20 mouse cellular contexts compared by ENCODE assay signal in the genomic region with DNA sequence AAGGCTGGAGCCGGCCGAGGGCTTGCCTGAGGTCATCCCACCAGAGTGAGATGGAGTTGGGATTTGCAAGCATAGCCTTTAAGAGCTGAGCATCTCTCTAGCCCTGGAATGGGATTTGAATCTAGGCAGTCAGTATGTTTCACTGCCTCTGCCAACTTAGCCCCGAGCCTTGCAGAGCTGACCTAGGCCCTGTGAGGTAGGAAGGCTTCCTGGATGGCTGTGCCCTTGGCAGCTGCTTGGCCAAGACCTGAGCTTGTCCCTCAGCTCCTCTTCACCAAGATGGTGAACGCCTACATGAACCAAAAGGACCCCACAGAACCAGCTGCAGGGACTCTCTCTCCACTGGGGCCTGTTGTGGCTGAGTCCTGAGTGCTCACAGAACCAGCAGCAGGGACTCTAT. TPM values are rescaled to one million over a fixed set of nuclear protein-coding genes. Genes with fewer than 3 reads are reported as not detected.
DNase-seq lines count a peak whose midpoint lies in the region; ATAC-seq and TF ChIP-seq lines count a peak whose summit lies in the region.
"Had no signal": no experiment of that assay in that cellular context is flagged by ENCODE, and none has a peak within 500 bp of the region (broad histone marks: within the 10 kb centered on the region; RNA-seq: fewer than 3 reads in every experiment).

No protein-coding gene starts in this region.

- no peak overlapping the region for H3K4me3 ChIP-seq in heart, embryonic 13.5 days
- H3K4me3 ChIP-seq in left cerebral cortex, adult 2 months, result no peak overlapping the region
- no peak overlapping the region for H3K4me3 ChIP-seq in hindbrain, postnatal 0 days (ENCODE audit: low read length)
- H3K4me3 ChIP-seq in neural tube, embryonic 15.5 days (replicated peaks), result no peak overlapping the region
- H3K4me3 ChIP-seq: erythroblast, embryonic 14.5 days; heart, embryonic 12.5 days; limb, embryonic 15.5 days; stomach, embryonic 15.5 days had no signal

- no peak for ATAC-seq in heart, embryonic 13.5 days (ENCODE audit: extremely low read depth, insufficient number of reproducible peaks, low FRiP score, low TSS enrichment)
- ATAC-seq in hindbrain, postnatal 0 days, result no peak
- no peak for ATAC-seq in neural tube, embryonic 15.5 days (ENCODE audit: low FRiP score)
- ATAC-seq: inflammation-experienced regulatory T-cells, adult 6 months had no signal

- no peak overlapping the region for H3K4me2 ChIP-seq in heart, embryonic 13.5 days
- no peak overlapping the region for H3K4me2 ChIP-seq in hindbrain, postnatal 0 days (ENCODE audit: low read depth, low read length)
- H3K4me2 ChIP-seq in neural tube, embryonic 15.5 days, result no peak overlapping the region
- H3K4me2 ChIP-seq: limb, embryonic 15.5 days; stomach, embryonic 15.5 days had no signal

- H3K27ac ChIP-seq in heart, embryonic 13.5 days (replicated peaks), result peak overlapping the region; percentile 96
- H3K27ac ChIP-seq in left cerebral cortex, adult 2 months, result peak overlapping the region; percentile 68; the same call in 1 of the 2 replicates
- peak overlapping the region; percentile 89 for H3K27ac ChIP-seq in hindbrain, postnatal 0 days
- peak overlapping the region; percentile 86 for H3K27ac ChIP-seq in neural tube, embryonic 15.5 days (replicated peaks)
- H3K27ac ChIP-seq: limb, embryonic 15.5 days had no signal

- peaks cover 44% of the 10 kb centered on the region for H3K4me1 ChIP-seq in heart, embryonic 13.5 days
- H3K4me1 ChIP-seq in hindbrain, postnatal 0 days (ENCODE audit: insufficient read depth, low read length), result peaks cover 4% of the 10 kb centered on the region; the same call in 1 of the 2 replicates
- H3K4me1 ChIP-seq in neural tube, embryonic 15.5 days, result peaks cover 26% of the 10 kb centered on the region

- peaks cover 76% of the 10 kb centered on the region for H3K36me3 ChIP-seq in heart, embryonic 13.5 days
- H3K36me3 ChIP-seq in hindbrain, postnatal 0 days (ENCODE audit: insufficient read depth, low read length), result peaks cover 34% of the 10 kb centered on the region
- peaks cover 51% of the 10 kb centered on the region for H3K36me3 ChIP-seq in neural tube, embryonic 15.5 days

- 88% methylated on average over 4 of the region's 4 CpGs for WGBS in heart, embryonic 13.5 days
- 82% methylated on average over 4 of the region's 4 CpGs for WGBS in hindbrain, postnatal 0 days
- 96% methylated on average over 4 of the region's 4 CpGs for WGBS in neural tube, embryonic 15.5 days

- TF ChIP-seq CTCF in left cerebral cortex, adult 2 months (IDR thresholded peaks at IDR 0.05), result no peak
- TF ChIP-seq CTCF in hindbrain, postnatal 0 days (IDR thresholded peaks at IDR 0.05; ENCODE audit: low read depth), result no peak

- H3K27me3 ChIP-seq in heart, embryonic 13.5 days (replicated peaks), result no peaks in the 10 kb centered on the region
- no peaks in the 10 kb centered on the region for H3K27me3 ChIP-seq in hindbrain, postnatal 0 days (ENCODE audit: insufficient read depth, low read length)
- H3K27me3 ChIP-seq in neural tube, embryonic 15.5 days (replicated peaks), result no peaks in the 10 kb centered on the region
- H3K27me3 ChIP-seq: heart, embryonic 12.5 days; limb, embryonic 15.5 days; Patski; stomach, embryonic 15.5 days had no signal

- intact Hi-C loops in left cerebral cortex, adult 2 months (cut with DNase I), result no loop called here
- intact Hi-C loops in left cerebral cortex, postnatal 36 days (cut with DNase I), result loop anchor here (5.0 to 10.0 kb wide), 2 partner anchors 124 to 157 kb away; a partner anchor contains a TSS

- H3K9me3 ChIP-seq in heart, embryonic 13.5 days, result no peaks in the 10 kb centered on the region
- H3K9me3 ChIP-seq in hindbrain, postnatal 0 days (ENCODE audit: low read length), result no peaks in the 10 kb centered on the region
- H3K9me3 ChIP-seq in neural tube, embryonic 15.5 days (replicated peaks), result no peaks in the 10 kb centered on the region
- H3K9me3 ChIP-seq: heart, embryonic 12.5 days; limb, embryonic 15.5 days; stomach, embryonic 15.5 days had no signal

- peak overlapping the region; percentile 66; the same call in 1 of the 2 replicates for H3K9ac ChIP-seq in heart, embryonic 13.5 days
- no peak overlapping the region for H3K9ac ChIP-seq in hindbrain, postnatal 0 days (replicated peaks; ENCODE audit: low read length)
- H3K9ac ChIP-seq in neural tube, embryonic 15.5 days (replicated peaks), result no peak overlapping the region
- H3K9ac ChIP-seq: heart, embryonic 12.5 days; limb, embryonic 15.5 days; stomach, embryonic 15.5 days had no signal

- no peak for DNase-seq in heart, adult 9 months (ENCODE audit: low spot score in 2 of 2)
- DNase-seq in left cerebral cortex, adult 2 months (ENCODE audit: extremely low spot score in 1 of 2, low spot score in 2 of 2), result no peak
- no peak for DNase-seq in left cerebral cortex, postnatal 36 days (ENCODE audit: low spot score in 2 of 2)
- DNase-seq in hindbrain, postnatal 0 days (ENCODE audit: low spot score), result no peak
- no peak for DNase-seq in retina, embryonic 14.5 days (ENCODE audit: low spot score)

RNA-seq across cellular contexts. Expression of a gene that starts 22.2 kb away (rescaled TPM):
- polyA plus RNA-seq in heart, embryonic 13.5 days (2015; fragmentation: Nextera tagmentation; extraction: Ambion mirVana), result 28.4 and 30.3 TPM in 2 replicates
- total RNA-seq in left cerebral cortex, adult 2 months (2021), result 10 to 100 TPM; 21.6 to 24.4 TPM
- total RNA-seq in left cerebral cortex, postnatal 36 days (2021), result 10 to 100 TPM; 23.0 to 23.2 TPM
- total RNA-seq in hindbrain, postnatal 0 days (2014; rRNA removed), result 29.8 and 30.7 TPM in 2 replicates
- 25.8 and 27.2 TPM in 2 replicates for polyA plus RNA-seq in hindbrain, postnatal 0 days (2015; fragmentation: Nextera tagmentation; extraction: Ambion mirVana)
- 28.7 and 30.3 TPM in 2 replicates for polyA plus RNA-seq in neural tube, embryonic 15.5 days (2015; fragmentation: Nextera tagmentation; extraction: Ambion mirVana)

RNA-seq across cellular contexts. Expression of a gene that starts 28.1 kb away (rescaled TPM):
- polyA plus RNA-seq in heart, embryonic 13.5 days (2015; fragmentation: Nextera tagmentation; extraction: Ambion mirVana), result 0.71 TPM in 2 replicates
- under 1 TPM; 0.16 to 0.37 TPM for total RNA-seq in left cerebral cortex, adult 2 months (2021)
- not detected for total RNA-seq in left cerebral cortex, postnatal 36 days (2021)
- 0.68 TPM in 1 of 2 replicates, not detected in the other for total RNA-seq in hindbrain, postnatal 0 days (2014; rRNA removed)
- 0.26 and 0.32 TPM in 2 replicates for polyA plus RNA-seq in hindbrain, postnatal 0 days (2015; fragmentation: Nextera tagmentation; extraction: Ambion mirVana)
- polyA plus RNA-seq in neural tube, embryonic 15.5 days (2015; fragmentation: Nextera tagmentation; extraction: Ambion mirVana), result 0.08 and 1.3 TPM in 2 replicates
- total RNA-seq: common myeloid progenitor, adult 5-6 weeks had no signal
- polyA plus RNA-seq: erythroblast, embryonic 14.5 days; liver, embryonic 16.5 days; Patski had no signal

RNA-seq across cellular contexts. Expression of a gene that starts 32.9 kb away (rescaled TPM):
- not detected in 2 replicates for polyA plus RNA-seq in heart, embryonic 13.5 days (2015; fragmentation: Nextera tagmentation; extraction: Ambion mirVana)
- total RNA-seq in left cerebral cortex, adult 2 months (2021), result not detected
- not detected for total RNA-seq in left cerebral cortex, postnatal 36 days (2021)
- not detected in 2 replicates for total RNA-seq in hindbrain, postnatal 0 days (2014; rRNA removed)
- not detected in 2 replicates for polyA plus RNA-seq in hindbrain, postnatal 0 days (2015; fragmentation: Nextera tagmentation; extraction: Ambion mirVana)
- polyA plus RNA-seq in neural tube, embryonic 15.5 days (2015; fragmentation: Nextera tagmentation; extraction: Ambion mirVana), result not detected in 2 replicates
- total RNA-seq: common myeloid progenitor, adult 5-6 weeks; gastrocnemius, postnatal 4 days; layer of hippocampus, postnatal 10 days; left cerebral cortex, postnatal 14 days; megakaryocyte, adult 5-6 weeks had no signal
- polyA plus RNA-seq: embryonic facial prominence, embryonic 11.5 days; erythroblast, embryonic 14.5 days; heart, embryonic 12.5 days; inflammation-experienced regulatory T-cells, adult 6 months; limb, embryonic 15.5 days had no signal
